Mouse (Mus musculus): ENCODE data around the gene Ypel4.
"Not testable (repeated sequence)": the region's sequence is repeated elsewhere in the genome, so short reads cannot be mapped to it uniquely, and the experiment has no call there.

Ypel4 gene

GRCm38 (mm10) chr2:84727172-84727858 is 6.5 kb upstream of the Ypel4 start, which contains the start of gene Clp1:
Gene Clp1 (minus strand): TSS chr2:84727350.
- DNase-seq (ENCODE audit: extremely low read depth, low read depth): peak; percentile 97

- not testable (repeated sequence) for DNase-seq (ENCODE audit: extremely low read depth, low read depth)
Measured at GRCm38 (mm10) chr2:84728191-84728590, 5.7 kb upstream of the Ypel4 start.

- no peak for DNase-seq (ENCODE audit: extremely low read depth, low read depth)
Measured at GRCm38 (mm10) chr2:84731206-84731605, 2.7 kb upstream of the Ypel4 start.

- DNase-seq (ENCODE audit: extremely low read depth, low read depth): no peak
Measured at GRCm38 (mm10) chr2:84732394-84732793, 1.5 kb upstream of the Ypel4 start.

- DNase-seq (ENCODE audit: extremely low read depth, low read depth): no peak
Measured at GRCm38 (mm10) chr2:84734351-84734864, 550 bp downstream of the Ypel4 start.

GRCm38 (mm10) chr2:84734919-84735318 is 1.1 kb downstream of the Ypel4 start:
- DNase-seq (ENCODE audit: extremely low read depth, low read depth): no peak

- peak; percentile 75 for DNase-seq (ENCODE audit: extremely low read depth, low read depth)
Measured at GRCm38 (mm10) chr2:84735346-84735920, 1.6 kb downstream of the Ypel4 start.

GRCm38 (mm10) chr2:84736312-84737161 is 2.7 kb downstream of the Ypel4 start:
- DNase-seq (ENCODE audit: extremely low read depth, low read depth): no peak

- DNase-seq (ENCODE audit: extremely low read depth, low read depth): no peak
Measured at GRCm38 (mm10) chr2:84737451-84737925, 3.6 kb downstream of the Ypel4 start.

- DNase-seq (ENCODE audit: extremely low read depth, low read depth): no peak
Measured at GRCm38 (mm10) chr2:84738271-84738911, 4.5 kb downstream of the Ypel4 start.

- no peak for DNase-seq (ENCODE audit: extremely low read depth, low read depth)
Measured at GRCm38 (mm10) chr2:84740608-84741333, 6.9 kb downstream of the Ypel4 start.

- no peak for DNase-seq (ENCODE audit: extremely low read depth, low read depth)
Measured at GRCm38 (mm10) chr2:84741841-84742450, 8.1 kb downstream of the Ypel4 start.

- DNase-seq (ENCODE audit: extremely low read depth, low read depth): no peak
Measured at GRCm38 (mm10) chr2:84742451-84743283, 8.8 kb downstream of the Ypel4 start.

GRCm38 (mm10) chr2:84743561-84743960 is 9.7 kb downstream of the Ypel4 start, which contains the start of gene Gm19426:
Gene Gm19426 (minus strand): TSS chr2:84743655.
- DNase-seq (ENCODE audit: extremely low read depth, low read depth): no peak

- DNase-seq (ENCODE audit: extremely low read depth, low read depth): no peak
Measured at GRCm38 (mm10) chr2:84744126-84744525, 10.3 kb downstream of the Ypel4 start.

- no peak for DNase-seq (ENCODE audit: extremely low read depth, low read depth)
Measured at GRCm38 (mm10) chr2:84750115-84750514, 16.3 kb downstream of the Ypel4 start.

- DNase-seq (ENCODE audit: extremely low read depth, low read depth): no peak
Measured at GRCm38 (mm10) chr2:84756245-84756644, 22.4 kb downstream of the Ypel4 start.

GRCm38 (mm10) chr2:84757026-84757682 is 23.3 kb downstream of the Ypel4 start:
- no peak for DNase-seq (ENCODE audit: extremely low read depth, low read depth)
